Mouse (Mus musculus) spleen, adult 2 months (tissue): Measurements from ENCODE around the gene Gbx2. TPM values are rescaled to one million over a fixed set of nuclear protein-coding genes. Genes with fewer than 3 reads are reported as not detected.

Source experiments
- DNase-seq, 2 experiments: peaks; one replicate each; pipeline versions ENCODE4 v3.0.0 to v3.0.0-alpha.2; 2012 to 2021; ENCODE audit warnings: low spot score in 2 of 2, low read depth in 1 of 2
- H3K27ac ChIP-seq: fragments of 200-500 bp; 2 replicates; pipeline ENCODE4 v1.5.1; 2012; ENCODE audit warnings: low read length, inconsistent platforms; ENCODE audit not compliant: insufficient read depth
- H3K27me3 ChIP-seq: fragments of 200-500 bp; 2 replicates; pipeline ENCODE4 v1.6.1; 2012; ENCODE audit warnings: mild to moderate bottlenecking, moderate library complexity, low read length, inconsistent platforms; ENCODE audit not compliant: control insufficient read depth, insufficient read depth
- H3K36me3 ChIP-seq: fragments of 200-500 bp; 2 replicates; pipeline ENCODE4 v1.6.1; 2012; ENCODE audit warnings: mild to moderate bottlenecking, low read length, inconsistent platforms; ENCODE audit not compliant: control insufficient read depth, insufficient read depth
- H3K4me1 ChIP-seq: fragments of 200-500 bp; 2 replicates; pipeline ENCODE4 v1.6.1; 2011; ENCODE audit warnings: inconsistent platforms; ENCODE audit not compliant: control insufficient read depth, insufficient read depth, insufficient read length
- H3K4me3 ChIP-seq: fragments of 200-500 bp; 2 replicates; pipeline ENCODE4 v1.5.1; 2011; ENCODE audit warnings: mild to moderate bottlenecking, inconsistent platforms; ENCODE audit not compliant: insufficient read depth, insufficient read length; ENCODE audit errors: extremely low read depth
- CTCF ChIP-seq: fragments of 200-500 bp; IDR thresholded peaks from 2 replicates; pipeline ENCODE4 v1.5.1; 2011; ENCODE audit warnings: mild to moderate bottlenecking, inconsistent platforms; ENCODE audit not compliant: insufficient read depth, insufficient read length, insufficient replicate concordance; ENCODE audit errors: extremely low read depth
- POLR2A ChIP-seq: fragments of 200-500 bp; IDR thresholded peaks from 2 replicates; pipeline ENCODE4 v1.6.1; 2011; ENCODE audit warnings: low read depth, low read length, inconsistent platforms
- WGBS: fragments of 180-500 bp; shearing (Covaris S2); methylation state at CpG from one replicate; pipeline ENCODE4 v1.1.7; 2018; 5-methylcytosine and 5-hydroxymethylcytosine counted together
- polyA plus RNA-seq: library from polyadenylated mRNA; depleted of rRNA; stranded (reverse); fragments of >200 nt; gene quantifications from 2 replicates; pipeline ENCODE4 v1.2.3, GENCODE M21; 2012; rRNA removed

Gbx2 gene
- polyA plus RNA-seq, 1 experiment: 1.5 TPM

- DNase-seq: no peak
- Histone ChIP-seq H3K27ac (no peak overlapping the region), H3K4me1 (no peaks in the 10 kb centered on the region), H3K4me3 (no peak overlapping the region), H3K27me3 (no peaks in the 10 kb centered on the region), H3K36me3 (no peaks in the 10 kb centered on the region)
- TF ChIP-seq POLR2A (no peak), CTCF (no peak)
- 90% methylated on average over 11 of the region's 11 CpGs for WGBS
Observed at GRCm38 (mm10) chr1:89878496-89878895, 52.5 kb downstream of the Gbx2 start.

Other genes with a start within 250 kb of the Gbx2 start
- not detected in 2 replicates for gene Asb18, start 83.5 kb upstream of the Gbx2 start, polyA plus RNA-seq
- not detected in 2 replicates for gene Iqca, start 222.2 kb upstream of the Gbx2 start, polyA plus RNA-seq